Mouse (Mus musculus) inflammation-experienced regulatory T-cells, adult 6 months (primary cell): ENCODE measurements around the gene Kcna2. TPM values are rescaled to one million over a fixed set of nuclear protein-coding genes. Genes with fewer than 3 reads are reported as not detected.
A peak's percentile ranks its signal among the peaks of the same experiment; 100 is the strongest.

Experiments
- ATAC-seq: one replicate; pipeline ENCODE4 v1.8.0; 2017
- polyA plus RNA-seq, 3 experiments: library from polyadenylated mRNA; unstranded; fragments of 100-300 nt; shearing (Covaris generic); gene quantifications; one replicate each; pipeline ENCODE4 v1.2.1; 2017

The Kcna2 gene
- polyA plus RNA-seq, 3 experiments from 2014 or later = 0.06 to 0.38 (median 0.28) TPM

DNA sequence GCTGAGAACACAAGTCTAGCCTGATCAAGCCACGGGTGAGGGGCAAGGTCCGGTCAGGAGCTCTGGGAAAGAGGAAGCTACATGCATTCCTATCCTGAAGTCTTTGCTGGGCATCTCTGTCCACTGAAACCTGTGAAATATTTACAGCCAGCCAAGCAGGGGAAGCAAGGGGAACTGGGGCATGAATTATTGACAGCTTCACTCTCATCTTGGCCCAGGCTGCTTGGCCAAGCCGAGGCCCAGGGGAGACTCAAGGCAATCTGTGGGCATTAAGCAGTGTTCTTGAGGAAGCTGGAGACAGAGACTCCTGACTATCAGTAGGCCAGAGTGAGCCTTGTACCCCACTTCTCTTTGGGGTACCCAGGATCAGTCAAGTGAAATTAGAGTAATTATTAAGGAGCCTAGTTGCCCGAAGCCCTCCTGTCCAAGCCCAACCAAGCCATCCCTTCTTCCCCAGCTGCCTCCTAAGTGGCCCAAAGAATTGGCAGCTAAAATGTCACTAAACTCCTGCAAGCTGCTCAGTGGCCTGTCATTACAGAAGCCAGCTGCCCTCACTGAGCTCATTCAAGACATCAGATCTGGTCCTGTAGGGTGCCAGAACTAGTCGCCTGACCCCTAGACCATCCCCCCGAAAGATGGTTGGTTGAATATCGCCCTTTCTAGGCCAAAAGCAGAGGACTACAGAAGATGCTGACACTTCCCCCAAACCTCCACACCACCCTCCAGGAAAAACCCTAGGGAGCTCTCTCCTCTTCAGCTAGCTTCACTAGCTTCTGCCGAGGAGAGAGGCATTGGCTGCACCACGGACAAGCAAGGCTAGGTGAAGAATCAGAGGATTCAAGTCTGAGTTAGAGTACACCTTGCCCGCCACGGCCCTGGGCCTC is 53.1 kb downstream of the Kcna2 start:
- ATAC-seq = no peak

DNA sequence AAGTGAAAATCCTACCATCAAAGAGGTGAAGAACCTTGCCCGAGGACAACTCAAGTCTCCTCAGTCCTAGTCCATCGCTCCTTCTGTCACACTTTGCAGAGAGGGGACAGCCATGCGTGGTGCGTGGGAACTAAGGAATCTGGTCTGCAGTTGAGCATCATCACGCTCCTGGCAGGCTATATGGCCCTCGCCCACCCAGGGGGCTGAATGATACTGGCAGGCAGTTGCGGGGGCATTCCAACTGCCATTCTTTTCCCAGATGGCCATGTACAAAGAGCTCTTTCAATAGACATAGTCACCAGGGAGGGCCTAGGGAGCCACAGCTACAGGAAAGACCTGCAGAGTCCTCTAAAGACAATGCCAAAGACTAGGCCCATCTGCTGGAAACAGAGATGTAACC is 57.9 kb downstream of the Kcna2 start:
- ATAC-seq = no peak

- peak; percentile 54 for ATAC-seq
Measured at GRCm38 (mm10) chr3:107159418-107159817, 58.5 kb downstream of the Kcna2 start.

DNA sequence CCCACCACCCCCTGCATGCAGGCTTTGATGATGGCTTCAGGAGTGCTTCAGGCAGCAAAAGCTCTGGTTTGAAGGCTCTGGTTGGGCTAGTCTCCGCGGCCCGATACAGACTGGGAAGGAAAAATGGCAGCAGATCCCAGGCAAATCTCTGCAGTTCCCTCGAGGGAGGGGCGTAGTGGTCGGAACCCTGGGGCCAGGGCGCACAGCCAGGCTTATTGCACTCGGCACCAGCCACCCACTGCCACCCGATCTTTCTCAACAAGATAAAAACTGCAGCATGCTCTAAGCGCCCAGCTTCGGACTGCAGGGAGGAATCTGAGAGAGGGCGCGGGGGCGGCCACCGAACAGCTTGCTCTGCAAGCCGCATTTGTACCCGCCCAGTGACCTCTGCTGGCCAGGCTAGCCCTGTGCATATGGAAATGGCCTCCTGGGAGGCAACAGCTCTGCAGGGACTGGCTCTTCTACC is 58.9 kb downstream of the Kcna2 start:
- ATAC-seq = peak; percentile 35

- no peak for ATAC-seq
Measured at GRCm38 (mm10) chr3:107162741-107163140, 61.8 kb downstream of the Kcna2 start.

Other genes starting within 250 kb of the Kcna2 start
- 10 to 100 TPM in 2 of 3 experiments, 1 to 10 TPM in 1; 9.4 to 18.5 (median 14.0) TPM for gene Kcna3, start 65.0 kb upstream of the Kcna2 start, polyA plus RNA-seq
- gene Kcna10, start 81.9 kb downstream of the Kcna2 start, polyA plus RNA-seq = not detected
- gene Cym, start 120.6 kb downstream of the Kcna2 start, polyA plus RNA-seq = under 1 TPM in 1 of 3 experiments, not detected in 2; 0.49 TPM
- under 1 TPM in 1 of 3 experiments, not detected in 2; 0.31 TPM for gene A630076J17Rik, start 129.5 kb downstream of the Kcna2 start, polyA plus RNA-seq
- gene Prok1, start 138.6 kb downstream of the Kcna2 start, polyA plus RNA-seq = under 1 TPM in 2 of 3 experiments, not detected in 1; 0.25 to 0.40 TPM
- gene Lamtor5, start 177.7 kb downstream of the Kcna2 start, polyA plus RNA-seq = 100 to 1,000 TPM; 181 to 254 (median 184) TPM
- gene Slc16a4, start 190.1 kb downstream of the Kcna2 start, polyA plus RNA-seq = 1 to 10 TPM; 1.5 to 1.9 (median 1.6) TPM
- 10 to 100 TPM; 14.5 to 20.3 (median 18.8) TPM for gene Rbm15, start 232.5 kb downstream of the Kcna2 start, polyA plus RNA-seq